Mouse (Mus musculus) cerebellum, postnatal 4 days (tissue): ENCODE data around the gene Clip2.

Experiments used
- DNase-seq, 2 experiments: peaks; one replicate each; pipeline ENCODE4 v3.0.0; 2022; ENCODE audit warnings: low spot score in 2 of 2, mixed read lengths in 1 of 2

Clip2 gene

DNA sequence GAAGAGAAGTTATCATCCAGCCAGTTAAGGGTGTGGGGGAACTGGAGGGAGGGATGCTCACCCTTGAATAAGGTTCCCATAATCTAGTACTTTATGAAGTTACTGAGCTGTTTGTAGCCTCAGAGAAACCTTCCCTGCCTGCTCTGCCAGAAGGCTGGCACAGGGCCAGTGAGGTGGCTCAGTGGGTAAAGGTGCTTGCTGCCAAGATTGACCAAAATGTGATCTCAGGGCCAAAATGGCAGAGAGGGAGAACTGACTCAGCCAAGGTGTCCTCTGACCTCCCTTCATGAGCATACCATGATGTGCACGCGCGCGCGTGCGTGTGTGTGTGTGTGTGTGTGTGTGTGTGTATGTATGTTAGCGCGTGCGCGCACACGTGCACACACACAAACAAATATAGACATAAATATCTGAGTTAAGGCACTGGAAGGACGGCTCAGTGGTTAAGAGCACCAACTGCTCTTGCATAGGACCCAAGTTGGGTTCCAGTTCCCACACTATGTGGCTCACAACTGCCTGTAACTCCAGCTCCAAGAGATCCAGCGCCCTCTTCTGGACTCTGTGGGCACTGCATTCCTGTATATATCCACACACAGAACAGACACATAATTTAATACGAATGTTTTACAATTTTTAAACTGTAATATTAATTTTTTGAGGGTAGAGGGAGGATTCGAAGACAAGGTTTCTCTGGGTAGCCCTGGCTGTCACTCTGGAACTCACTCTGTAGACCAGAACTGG, 26.1 kb downstream of the Clip2 start:
- no peak for DNase-seq

GRCm38 (mm10) chr5:134523728-134524127, 28.5 kb downstream of the Clip2 start:
- DNase-seq = no peak

DNA sequence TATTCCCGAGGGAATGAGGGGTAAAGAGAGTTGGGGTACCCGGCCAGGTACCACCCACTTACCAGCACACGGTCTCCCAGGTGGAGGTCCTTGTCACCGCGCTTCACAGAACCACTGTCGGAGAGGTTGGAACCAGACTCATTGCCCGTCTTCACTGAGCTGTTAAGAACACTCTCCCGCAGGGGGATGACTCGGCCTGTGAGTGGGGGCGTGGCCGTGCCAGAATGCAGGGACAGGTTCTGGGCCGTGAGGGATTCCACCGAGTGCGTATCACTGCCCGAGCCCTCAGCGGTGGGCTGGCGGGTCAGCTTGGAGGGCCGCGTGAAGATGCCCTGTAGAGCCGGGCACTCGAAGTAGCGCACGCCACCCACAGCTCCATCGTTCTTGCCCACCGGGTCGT, 29.7 kb downstream of the Clip2 start:
- DNase-seq = no peak

DNA sequence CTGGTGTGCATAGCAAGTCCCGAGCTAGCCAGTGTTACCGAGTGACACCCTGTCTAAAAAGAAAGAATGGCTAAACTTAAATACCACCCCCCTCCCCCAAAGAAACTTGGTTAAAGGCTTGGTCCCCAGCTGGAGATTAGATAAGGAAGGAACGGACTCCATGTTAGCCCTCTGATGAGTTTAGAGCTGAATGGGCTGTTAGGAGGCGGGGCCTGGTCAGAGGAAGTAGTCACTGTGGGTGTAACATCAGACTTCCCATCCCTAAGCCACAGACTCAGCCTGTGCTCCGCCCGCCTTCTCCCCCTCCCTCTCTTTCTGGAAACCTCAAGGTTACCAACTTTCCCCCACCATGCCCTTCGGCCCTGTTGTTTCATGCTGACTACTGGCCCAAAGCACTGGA, 30.4 kb downstream of the Clip2 start:
- no peak for DNase-seq

GRCm38 (mm10) chr5:134521131-134521530, 31.1 kb downstream of the Clip2 start:
- no peak for DNase-seq

DNA sequence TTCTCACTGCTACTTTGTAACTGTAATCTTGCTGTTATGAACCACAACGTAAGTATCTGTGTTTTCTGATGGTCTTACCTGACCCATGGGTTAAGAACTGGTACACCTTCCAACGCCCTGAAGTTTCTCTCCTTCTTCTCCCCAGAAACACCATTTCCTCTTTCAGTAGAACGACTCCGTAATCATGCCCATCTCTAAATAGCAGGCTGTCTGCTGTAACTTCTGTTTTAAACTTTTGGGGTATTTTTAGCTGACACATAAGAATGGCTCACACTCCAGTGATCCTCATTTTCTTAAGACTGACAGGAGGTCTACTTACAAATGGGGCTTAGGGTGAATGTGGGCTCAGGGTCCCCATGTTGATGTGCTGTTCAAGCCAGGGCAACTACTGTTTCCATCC, 32.1 kb downstream of the Clip2 start:
- no peak for DNase-seq

DNA sequence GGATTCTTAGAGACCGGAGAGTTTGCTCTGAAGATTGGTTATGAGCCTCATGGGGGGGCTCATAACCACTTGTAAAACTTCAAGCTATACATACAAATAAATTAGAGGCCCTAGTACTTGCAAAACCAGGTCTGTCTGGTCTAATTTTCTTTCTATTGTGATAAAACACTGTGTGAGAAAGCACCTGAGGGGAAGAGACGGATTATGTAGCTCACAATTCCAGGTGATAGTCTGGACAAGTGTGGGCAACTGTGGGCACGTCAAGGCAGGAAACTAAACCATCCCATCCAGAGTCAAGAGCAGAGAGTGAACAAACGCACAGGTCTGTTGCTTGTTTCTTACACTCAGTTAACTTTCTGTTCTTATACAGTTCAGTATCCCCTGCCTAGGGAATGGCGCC, 32.8 kb downstream of the Clip2 start:
- no peak for DNase-seq

DNA sequence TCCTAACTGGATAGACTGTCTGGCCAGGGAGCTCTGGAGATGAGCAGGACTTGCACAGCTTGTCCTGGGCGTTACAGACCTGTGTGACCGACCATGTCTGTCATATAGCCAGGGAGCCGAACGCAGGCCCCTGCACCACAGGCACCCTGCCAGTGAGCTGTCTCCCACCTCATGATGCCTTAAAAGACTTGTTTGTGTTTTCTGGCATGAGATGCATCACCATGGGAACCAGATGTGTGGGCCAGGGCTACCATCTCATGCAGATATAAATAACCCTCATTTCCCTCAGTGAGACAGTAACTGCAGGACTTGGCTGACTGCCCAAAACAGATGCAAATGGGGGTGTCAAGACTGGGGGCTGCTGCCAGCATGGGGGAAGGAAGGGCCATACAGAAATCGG, 40.1 kb downstream of the Clip2 start:
- DNase-seq = peak in 1 of 2 experiments; percentile 47

GRCm38 (mm10) chr5:134510266-134510665, 42.0 kb downstream of the Clip2 start:
- DNase-seq = no peak

- DNase-seq = no peak
Observed at GRCm38 (mm10) chr5:134508965-134509364, 43.3 kb downstream of the Clip2 start.

DNA sequence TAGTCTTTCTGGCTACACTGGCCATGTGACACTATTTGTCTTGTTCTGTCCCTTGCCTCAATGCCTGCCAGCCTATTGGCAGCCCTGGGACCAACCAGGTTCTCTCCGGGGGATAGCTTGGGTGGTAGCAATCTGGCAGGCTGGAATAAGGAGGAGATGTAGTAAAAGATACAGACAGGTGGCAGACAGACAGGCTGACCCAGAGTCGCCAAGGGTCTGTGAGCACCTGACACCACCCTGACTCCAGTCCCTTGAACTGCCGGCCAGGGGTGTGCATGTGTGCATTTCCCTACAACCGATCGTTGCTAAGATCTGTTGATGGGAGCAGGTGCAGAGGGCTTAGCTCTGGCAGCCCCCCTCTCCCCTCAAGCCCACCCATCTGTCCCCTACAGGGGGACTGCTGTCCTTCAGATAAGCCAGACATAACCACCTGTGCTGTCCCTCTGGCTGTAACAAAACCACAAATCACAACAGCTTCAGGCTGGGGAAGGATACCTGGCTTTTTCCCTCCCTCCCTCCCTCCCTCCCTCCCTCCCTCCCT, 44.3 kb downstream of the Clip2 start:
- no peak for DNase-seq

- peak; percentile 52 to 74 for DNase-seq
Observed at GRCm38 (mm10) chr5:134507307-134507706, 44.9 kb downstream of the Clip2 start.

DNA sequence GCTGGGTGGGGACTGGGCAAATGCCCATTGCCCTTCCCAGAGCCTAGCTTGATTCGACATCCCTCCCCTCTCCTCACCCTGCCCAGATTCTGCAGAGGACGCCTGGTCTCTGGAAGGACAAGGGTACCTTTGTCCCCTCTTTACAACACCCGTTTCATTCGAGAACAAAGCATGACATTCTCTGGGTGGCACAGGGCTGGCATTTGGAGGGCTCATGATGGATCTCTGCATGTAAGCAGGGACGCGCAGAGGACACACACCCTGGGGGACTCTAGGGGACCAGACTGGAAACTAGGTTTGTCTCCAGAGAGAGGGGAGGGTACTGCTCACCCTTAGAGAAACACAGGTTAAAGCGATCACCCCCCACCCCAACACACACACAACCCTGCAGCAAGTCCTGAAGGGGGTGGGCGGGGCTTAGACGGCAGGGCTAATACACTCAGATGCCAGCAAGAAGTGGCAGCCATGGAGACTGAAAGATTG, 46.4 kb downstream of the Clip2 start:
- no peak for DNase-seq

DNA sequence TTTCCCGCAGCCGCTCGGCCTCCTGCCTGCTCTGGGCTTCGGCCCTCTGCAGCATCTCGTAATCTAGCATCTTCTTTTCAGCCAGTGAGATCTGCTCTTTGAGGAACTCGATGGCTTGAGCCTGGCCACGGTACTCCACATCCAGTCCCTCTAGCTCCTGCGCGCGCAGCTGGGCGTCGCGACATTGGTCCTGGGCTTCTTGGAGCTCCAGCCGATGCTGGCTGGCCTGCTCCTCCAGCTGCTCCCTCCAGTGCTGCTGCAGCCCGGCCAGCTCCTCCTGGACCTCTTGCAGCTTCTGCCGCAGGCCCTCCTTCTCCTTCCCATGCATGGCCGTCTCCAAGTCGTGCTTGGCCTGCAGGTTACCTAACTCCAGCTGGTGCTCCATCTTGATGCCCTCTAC, 49.6 kb downstream of the Clip2 start:
- DNase-seq = no peak

DNA sequence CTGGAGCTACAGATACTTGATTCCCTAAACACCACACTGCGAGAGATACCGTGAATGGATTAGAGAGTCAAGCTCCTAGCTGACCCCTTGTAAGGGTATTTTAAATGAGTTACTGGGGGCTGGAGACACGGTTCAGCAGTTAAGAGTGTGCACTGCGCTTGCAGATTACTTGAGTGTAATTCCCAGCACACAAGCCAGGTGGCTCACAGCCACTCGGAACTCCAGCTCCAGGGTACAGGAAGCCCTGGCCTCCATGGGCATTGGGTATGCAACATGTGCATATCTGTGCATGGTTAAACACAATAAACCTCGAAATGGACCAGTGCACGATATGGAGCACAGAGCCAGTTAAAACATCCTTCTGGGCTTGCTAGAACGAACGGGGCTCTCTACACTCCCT, 50.8 kb downstream of the Clip2 start:
- DNase-seq = no peak

DNA sequence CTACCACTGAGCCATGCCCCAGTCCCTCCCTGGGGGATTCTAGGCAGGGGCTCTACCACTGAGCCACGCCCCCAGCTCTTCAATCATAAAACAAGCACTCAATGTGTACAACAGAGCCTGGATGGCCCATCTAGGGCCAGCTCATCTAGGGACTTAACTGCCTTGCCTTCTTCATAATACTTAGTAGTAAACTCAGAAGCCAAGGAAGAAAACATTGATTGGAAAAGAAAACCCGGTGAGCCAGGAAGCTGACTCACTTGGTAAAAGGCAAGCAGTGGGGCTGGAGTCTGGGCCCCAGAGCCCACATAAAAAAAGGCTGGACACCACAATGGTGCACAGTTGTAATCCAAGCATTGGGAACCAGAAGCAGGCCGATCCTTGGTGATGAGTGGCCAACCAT, 51.6 kb downstream of the Clip2 start:
- no peak for DNase-seq

DNA sequence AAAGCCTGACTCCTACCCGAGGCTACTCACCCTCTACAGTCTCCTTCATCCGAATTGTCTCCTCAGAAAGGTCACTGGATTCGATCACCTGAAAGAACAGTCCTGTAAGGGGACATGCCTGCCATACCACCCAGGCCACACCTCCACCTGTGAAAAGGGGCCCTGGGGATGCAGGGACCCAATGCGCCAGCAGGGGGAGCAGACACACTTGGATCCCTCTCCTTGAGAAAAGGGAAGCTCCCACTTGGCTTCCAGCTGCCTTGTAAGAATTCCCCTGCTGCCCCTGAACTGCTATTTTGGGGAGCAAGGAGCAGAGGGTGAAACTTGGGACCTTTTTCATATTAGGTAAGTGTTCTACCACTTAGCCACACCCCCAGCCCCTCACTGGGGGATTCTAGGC, 52.2 kb downstream of the Clip2 start:
- peak in 1 of 2 experiments; percentile 53 for DNase-seq

- DNase-seq = no peak
Observed at GRCm38 (mm10) chr5:134497026-134497425, 55.2 kb downstream of the Clip2 start.

DNA sequence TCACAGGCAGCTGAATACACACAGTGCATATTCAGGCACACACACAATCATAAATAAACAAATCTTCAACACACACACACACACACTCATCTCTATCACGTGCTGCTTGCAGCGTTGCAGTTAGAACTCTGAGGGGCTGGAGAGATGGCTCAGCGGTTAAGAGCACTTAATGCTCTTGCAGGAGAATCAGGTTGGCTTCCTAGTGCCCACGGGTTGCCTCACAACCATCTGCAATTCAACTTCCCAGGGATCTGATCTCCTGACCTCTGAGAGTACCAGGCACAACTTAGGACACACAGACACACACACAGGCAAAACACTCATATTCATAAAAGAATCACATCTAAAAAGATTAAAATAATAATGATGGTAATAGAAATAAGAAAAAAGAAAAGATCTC, 56.4 kb downstream of the Clip2 start:
- no peak for DNase-seq

DNA sequence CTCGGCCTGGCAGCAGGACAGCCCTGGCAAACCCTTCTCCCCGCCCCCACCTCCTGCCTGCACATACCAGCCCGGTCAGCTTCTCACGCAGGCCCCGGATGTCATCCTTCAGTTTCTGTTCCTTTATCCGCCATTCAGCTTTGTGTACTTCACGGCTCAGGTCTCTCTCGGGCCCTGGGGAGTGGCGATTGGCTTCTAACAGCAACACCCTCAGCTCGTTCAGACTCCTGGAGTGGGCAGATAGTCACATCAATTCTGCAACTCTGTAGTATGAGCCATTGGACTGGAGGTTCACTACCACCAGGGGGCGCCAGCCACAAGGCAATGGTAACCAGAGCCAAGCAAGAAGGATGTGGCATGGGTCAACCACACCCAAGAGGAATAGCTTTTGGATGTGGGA, 58.1 kb downstream of the Clip2 start:
- peak; percentile 88 to 92 for DNase-seq

- no peak for DNase-seq
Observed at GRCm38 (mm10) chr5:134492956-134493355, 59.3 kb downstream of the Clip2 start.

DNA sequence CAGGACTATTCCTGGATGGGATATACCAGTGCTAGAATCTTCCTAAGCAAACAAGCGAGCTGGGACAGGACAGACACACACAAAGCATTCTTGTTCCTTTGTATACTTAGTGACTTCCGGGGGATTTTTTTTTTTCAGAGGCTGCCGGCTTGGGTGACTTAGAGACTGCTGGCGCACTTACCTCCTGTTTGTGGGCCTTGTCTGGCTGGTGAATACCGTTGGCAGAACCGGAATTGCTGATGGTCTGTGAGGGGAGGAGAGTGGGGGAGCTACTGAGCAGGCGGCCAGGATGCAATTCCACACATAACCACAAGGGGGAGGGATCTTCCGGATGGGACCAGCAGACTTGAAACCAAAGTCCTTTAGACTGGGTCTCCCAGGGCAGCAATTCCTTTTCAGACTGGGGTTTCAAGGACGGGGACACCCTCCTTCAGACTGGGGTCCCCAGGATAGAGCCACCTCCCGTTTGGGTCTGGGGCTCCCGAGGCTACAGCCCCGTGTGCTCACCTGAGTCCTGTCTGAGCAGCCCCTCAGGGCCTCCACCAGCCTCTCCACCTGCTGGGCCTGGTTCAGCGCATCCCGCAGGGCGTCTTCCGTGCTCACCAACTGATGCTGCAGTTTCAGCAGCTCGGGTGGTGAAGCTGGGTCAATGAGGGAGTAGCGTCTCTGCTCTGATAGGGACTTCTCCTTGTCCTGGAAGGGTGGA, 60.4 kb downstream of the Clip2 start:
- peak; percentile 88 to 89 for DNase-seq

DNA sequence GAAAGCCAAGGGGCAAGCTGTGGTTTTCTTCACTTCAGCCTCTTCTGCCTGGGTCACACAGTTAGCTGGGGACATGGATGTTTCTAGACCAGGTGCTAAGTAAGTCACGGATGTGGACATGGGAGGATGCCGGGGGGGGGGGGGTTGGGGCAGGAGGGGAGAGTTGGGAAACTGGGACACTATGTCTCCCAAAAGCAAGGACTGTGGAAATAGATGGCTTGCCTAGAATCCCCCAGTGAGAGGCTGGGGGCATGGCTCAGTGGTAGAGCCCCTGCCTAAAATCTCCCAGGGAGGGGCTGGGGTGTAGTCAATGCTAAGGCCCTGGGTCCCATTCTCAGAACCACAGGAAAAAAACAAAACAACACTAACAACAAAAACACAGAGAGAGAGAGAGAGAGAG, 61.0 kb downstream of the Clip2 start:
- no peak for DNase-seq
